Mouse (Mus musculus): ENCODE results near the gene Ttbk1. TPM values are rescaled to one million over a fixed set of nuclear protein-coding genes. Genes with fewer than 3 reads are reported as not detected.

Ttbk1 gene
- polyA plus RNA-seq, 2 experiments, result 0.06 to 0.31 TPM

DNA sequence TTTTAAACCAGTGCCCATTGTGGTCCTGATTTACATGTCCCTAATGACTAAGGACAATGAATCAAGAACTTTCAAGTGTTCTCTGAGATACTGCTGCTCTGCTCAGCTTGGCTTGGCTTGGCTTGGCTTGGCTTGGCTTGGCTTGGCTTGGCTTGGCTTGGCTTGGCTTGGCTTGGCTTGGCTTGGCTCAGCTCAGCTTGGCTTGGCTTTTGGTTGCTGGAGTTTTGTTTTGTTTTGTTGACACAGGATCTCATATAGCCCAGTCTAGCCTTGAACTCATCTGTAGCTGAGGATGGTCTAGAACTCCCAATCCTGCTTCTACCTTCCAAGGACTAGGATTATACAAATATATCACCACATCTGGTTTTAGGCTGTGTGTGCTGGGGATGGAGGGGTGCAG lies 61.0 kb downstream of the Ttbk1 start:
- no peaks in the 10 kb centered on the region for H3K4me1 ChIP-seq (ENCODE audit: control insufficient read depth, insufficient read depth, low read length)
- H3K36me3 ChIP-seq (ENCODE audit: control insufficient read depth, insufficient read depth, low read length), result no peaks in the 10 kb centered on the region
- H3K4me3 ChIP-seq (replicated peaks; ENCODE audit: low read length), result no peak overlapping the region
- no peak overlapping the region for H3K27ac ChIP-seq (replicated peaks; ENCODE audit: low read depth, low read length)
- H3K9ac ChIP-seq (ENCODE audit: low read depth, low read length, severe bottlenecking), result no peak overlapping the region
- no peaks in the 10 kb centered on the region for H3K27me3 ChIP-seq (ENCODE audit: control insufficient read depth, insufficient read depth, low read length)
- ATAC-seq (ENCODE audit: low FRiP score, low read depth) (no peak), DNase-seq (ENCODE audit: low spot score) (no peak)
- H3K9me3 ChIP-seq (ENCODE audit: control insufficient read depth, low read length), result no peaks in the 10 kb centered on the region
- H3K4me2 ChIP-seq (replicated peaks; ENCODE audit: low read depth, low read length, severe bottlenecking), result no peak overlapping the region
- TF ChIP-seq POLR2A (IDR thresholded peaks at IDR 0.05; ENCODE audit: borderline replicate concordance, extremely low read depth, insufficient read depth, insufficient read length), result no peak

DNA sequence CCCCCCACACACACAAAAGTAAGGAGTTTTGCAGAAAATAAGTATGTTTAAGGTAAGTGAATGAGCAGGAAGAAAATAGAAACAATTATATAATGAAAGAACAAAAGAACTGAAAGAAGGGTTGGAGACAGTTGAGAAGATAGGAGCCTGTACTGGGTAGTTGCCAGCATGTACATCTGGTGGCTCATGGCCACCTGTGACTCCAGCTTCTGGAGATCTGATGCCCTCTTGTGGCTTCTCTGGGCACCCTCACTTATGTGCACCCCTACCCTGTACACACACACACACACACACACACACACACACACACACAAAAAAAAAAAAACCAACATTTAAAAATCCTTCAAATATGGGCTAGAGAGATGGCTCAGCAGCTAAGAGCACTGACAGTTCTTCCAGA lies 67.8 kb downstream of the Ttbk1 start:
- H3K4me2 ChIP-seq (replicated peaks; ENCODE audit: low read depth, low read length, severe bottlenecking), result no peak overlapping the region
- H3K27me3 ChIP-seq (ENCODE audit: control insufficient read depth, insufficient read depth, low read length), result no peaks in the 10 kb centered on the region
- peaks cover 5% of the 10 kb centered on the region; the same call in 1 of the 2 replicates for H3K36me3 ChIP-seq (ENCODE audit: control insufficient read depth, insufficient read depth, low read length)
- H3K4me3 ChIP-seq (replicated peaks; ENCODE audit: low read length), result no peak overlapping the region
- no peaks in the 10 kb centered on the region for H3K4me1 ChIP-seq (ENCODE audit: control insufficient read depth, insufficient read depth, low read length)
- H3K9ac ChIP-seq (ENCODE audit: low read depth, low read length, severe bottlenecking), result no peak overlapping the region
- no peak for ATAC-seq (ENCODE audit: low FRiP score, low read depth)
- DNase-seq (ENCODE audit: low spot score), result no peak
- no peak for TF ChIP-seq POLR2A (IDR thresholded peaks at IDR 0.05; ENCODE audit: borderline replicate concordance, extremely low read depth, insufficient read depth, insufficient read length)
- H3K9me3 ChIP-seq (ENCODE audit: control insufficient read depth, low read length), result no peaks in the 10 kb centered on the region
- H3K27ac ChIP-seq (replicated peaks; ENCODE audit: low read depth, low read length), result no peak overlapping the region

DNA sequence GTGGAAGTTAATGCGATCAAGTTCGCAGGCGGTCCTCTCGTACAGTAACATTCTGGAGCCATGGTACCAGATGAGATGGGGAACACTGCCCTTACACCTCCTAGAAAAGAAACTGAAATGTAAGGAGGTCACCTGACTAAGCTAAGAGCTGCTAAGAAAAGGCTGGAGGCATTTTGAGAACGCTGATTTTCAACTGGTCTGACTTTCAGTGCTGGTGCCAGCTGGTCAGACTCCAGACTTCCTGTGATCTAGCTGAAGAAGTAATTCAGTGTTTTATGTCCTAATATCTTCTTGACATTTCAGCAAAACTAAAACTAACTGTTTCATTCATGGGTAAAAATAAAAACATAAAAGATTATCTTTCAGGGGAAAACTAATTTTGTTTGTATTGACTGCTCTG lies 68.8 kb downstream of the Ttbk1 start:
- peaks cover 14% of the 10 kb centered on the region for H3K36me3 ChIP-seq (ENCODE audit: control insufficient read depth, insufficient read depth, low read length)
- H3K9me3 ChIP-seq (ENCODE audit: control insufficient read depth, low read length), result no peaks in the 10 kb centered on the region
- no peak for TF ChIP-seq POLR2A (IDR thresholded peaks at IDR 0.05; ENCODE audit: borderline replicate concordance, extremely low read depth, insufficient read depth, insufficient read length)
- H3K27me3 ChIP-seq (ENCODE audit: control insufficient read depth, insufficient read depth, low read length), result no peaks in the 10 kb centered on the region
- H3K4me2 ChIP-seq (replicated peaks; ENCODE audit: low read depth, low read length, severe bottlenecking), result no peak overlapping the region
- no peak overlapping the region for H3K9ac ChIP-seq (ENCODE audit: low read depth, low read length, severe bottlenecking)
- no peak overlapping the region for H3K27ac ChIP-seq (replicated peaks; ENCODE audit: low read depth, low read length)
- DNase-seq (ENCODE audit: low spot score) (no peak), ATAC-seq (ENCODE audit: low FRiP score, low read depth) (no peak)
- WGBS, result 74% methylated on average over 5 of the region's 5 CpGs
- H3K4me3 ChIP-seq (replicated peaks; ENCODE audit: low read length), result no peak overlapping the region
- no peaks in the 10 kb centered on the region for H3K4me1 ChIP-seq (ENCODE audit: control insufficient read depth, insufficient read depth, low read length)

DNA sequence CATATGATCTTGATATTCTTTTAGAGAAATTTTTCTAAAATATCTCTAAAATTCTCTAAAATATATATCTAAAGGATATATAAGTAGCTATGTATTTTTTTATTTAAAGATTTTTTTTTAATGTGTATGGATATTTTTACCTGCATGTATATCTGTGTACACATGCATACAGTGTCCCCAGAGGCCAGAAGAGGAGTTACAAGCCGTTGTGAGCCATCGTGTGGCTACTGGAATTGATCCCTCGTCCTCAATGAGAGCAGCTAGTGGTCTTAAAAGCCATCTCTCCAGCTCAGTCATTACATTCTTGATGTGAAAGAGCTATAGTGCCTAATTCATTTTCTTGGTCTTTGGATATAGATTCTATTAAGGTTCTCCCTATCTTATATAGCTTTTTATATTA lies 79.0 kb downstream of the Ttbk1 start:
- Histone ChIP-seq H3K27me3 (ENCODE audit: control insufficient read depth, insufficient read depth, low read length) (no peaks in the 10 kb centered on the region), H3K9me3 (ENCODE audit: control insufficient read depth, low read length) (no peaks in the 10 kb centered on the region), H3K4me2 (replicated peaks; ENCODE audit: low read depth, low read length, severe bottlenecking) (no peak overlapping the region), H3K36me3 (ENCODE audit: control insufficient read depth, insufficient read depth, low read length) (peaks cover 84% of the 10 kb centered on the region), H3K9ac (ENCODE audit: low read depth, low read length, severe bottlenecking) (no peak overlapping the region), H3K4me1 (ENCODE audit: control insufficient read depth, insufficient read depth, low read length) (no peaks in the 10 kb centered on the region), H3K27ac (replicated peaks; ENCODE audit: low read depth, low read length) (no peak overlapping the region), H3K4me3 (replicated peaks; ENCODE audit: low read length) (no peak overlapping the region)
- TF ChIP-seq POLR2A (IDR thresholded peaks at IDR 0.05; ENCODE audit: borderline replicate concordance, extremely low read depth, insufficient read depth, insufficient read length), result no peak
- 40% methylated on average over 3 of the region's 3 CpGs for WGBS
- ATAC-seq (ENCODE audit: low FRiP score, low read depth) (no peak), DNase-seq (ENCODE audit: low spot score) (no peak)

DNA sequence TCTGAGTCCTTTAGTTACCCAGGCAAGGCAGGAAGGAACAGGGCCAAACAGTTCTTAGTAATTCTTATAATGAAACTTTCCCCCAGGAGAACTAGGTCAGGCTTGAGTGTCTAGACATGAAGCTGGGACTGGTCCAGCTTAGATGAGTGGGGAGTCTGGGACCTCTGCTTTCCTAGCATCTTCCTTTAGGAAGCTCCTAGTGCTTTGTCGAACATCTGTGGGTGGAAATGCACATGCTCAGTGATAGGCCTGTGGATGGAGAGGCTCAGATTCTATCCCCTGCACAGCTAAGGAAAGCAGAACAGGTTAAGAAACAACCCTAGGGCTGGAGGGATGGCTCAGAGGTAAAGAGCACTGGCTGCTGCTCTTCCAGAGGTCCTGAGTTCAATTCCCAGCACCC lies 92.8 kb downstream of the Ttbk1 start:
- Histone ChIP-seq H3K4me3 (replicated peaks; ENCODE audit: low read length) (no peak overlapping the region), H3K36me3 (ENCODE audit: control insufficient read depth, insufficient read depth, low read length) (peaks cover 57% of the 10 kb centered on the region), H3K27me3 (ENCODE audit: control insufficient read depth, insufficient read depth, low read length) (no peaks in the 10 kb centered on the region), H3K4me1 (ENCODE audit: control insufficient read depth, insufficient read depth, low read length) (no peaks in the 10 kb centered on the region), H3K4me2 (replicated peaks; ENCODE audit: low read depth, low read length, severe bottlenecking) (no peak overlapping the region), H3K27ac (replicated peaks; ENCODE audit: low read depth, low read length) (no peak overlapping the region), H3K9me3 (ENCODE audit: control insufficient read depth, low read length) (no peaks in the 10 kb centered on the region), H3K9ac (ENCODE audit: low read depth, low read length, severe bottlenecking) (no peak overlapping the region)
- DNase-seq (ENCODE audit: low spot score) (no peak), ATAC-seq (ENCODE audit: low FRiP score, low read depth) (no peak)
- TF ChIP-seq POLR2A (IDR thresholded peaks at IDR 0.05; ENCODE audit: borderline replicate concordance, extremely low read depth, insufficient read depth, insufficient read length), result no peak
- 80% methylated on average over 1 of the region's 1 CpGs for WGBS

DNA sequence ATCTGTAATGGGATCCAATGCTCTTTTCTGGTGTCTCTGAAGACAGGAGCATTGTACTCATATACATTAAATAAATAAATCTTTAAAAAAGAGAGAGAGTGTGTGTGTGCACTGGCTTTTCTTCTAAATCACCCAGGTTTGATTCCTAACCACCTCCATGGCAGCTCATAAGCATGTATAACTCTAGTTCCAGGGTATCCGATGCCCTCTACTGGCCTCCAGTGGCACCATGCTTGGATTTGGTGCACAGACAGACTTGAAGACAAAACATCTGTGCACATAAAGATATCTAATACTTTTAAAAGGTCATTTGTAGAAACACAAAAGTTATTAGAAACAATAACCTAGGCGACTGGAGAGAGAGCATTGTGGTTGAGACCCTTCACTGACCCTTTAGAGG lies 94.5 kb downstream of the Ttbk1 start:
- Histone ChIP-seq H3K27ac (replicated peaks; ENCODE audit: low read depth, low read length) (no peak overlapping the region), H3K9me3 (ENCODE audit: control insufficient read depth, low read length) (no peaks in the 10 kb centered on the region), H3K27me3 (ENCODE audit: control insufficient read depth, insufficient read depth, low read length) (no peaks in the 10 kb centered on the region), H3K4me2 (replicated peaks; ENCODE audit: low read depth, low read length, severe bottlenecking) (no peak overlapping the region), H3K4me1 (ENCODE audit: control insufficient read depth, insufficient read depth, low read length) (no peaks in the 10 kb centered on the region), H3K36me3 (ENCODE audit: control insufficient read depth, insufficient read depth, low read length) (peaks cover 57% of the 10 kb centered on the region), H3K9ac (ENCODE audit: low read depth, low read length, severe bottlenecking) (no peak overlapping the region), H3K4me3 (replicated peaks; ENCODE audit: low read length) (no peak overlapping the region)
- WGBS, result 57% methylated on average over 2 of the region's 2 CpGs
- TF ChIP-seq POLR2A (IDR thresholded peaks at IDR 0.05; ENCODE audit: borderline replicate concordance, extremely low read depth, insufficient read depth, insufficient read length), result no peak
- no peak for ATAC-seq (ENCODE audit: low FRiP score, low read depth)
- DNase-seq (ENCODE audit: low spot score), result peak; percentile 63

Other genes starting within 250 kb of the Ttbk1 start
- gene Polr1c, start 239.6 kb downstream of the Ttbk1 start, polyA plus RNA-seq (2012; rRNA removed), result 112 and 120 TPM in 2 replicates
- gene Polr1c, start 239.6 kb downstream of the Ttbk1 start, polyA plus RNA-seq (2014; fragmentation: Nextera tagmentation; extraction: Ambion mirVana), result 87.5 and 98.4 TPM in 2 replicates
- gene Yipf3, start 239.6 kb downstream of the Ttbk1 start, polyA plus RNA-seq (2012; rRNA removed), result 92.5 and 136 TPM in 2 replicates
- gene Yipf3, start 239.6 kb downstream of the Ttbk1 start, polyA plus RNA-seq (2014; fragmentation: Nextera tagmentation; extraction: Ambion mirVana), result 134 and 142 TPM in 2 replicates
- 4.3 and 5.8 TPM in 2 replicates for gene Lrrc73, start 234.1 kb downstream of the Ttbk1 start, polyA plus RNA-seq (2012; rRNA removed)
- gene Lrrc73, start 234.1 kb downstream of the Ttbk1 start, polyA plus RNA-seq (2014; fragmentation: Nextera tagmentation; extraction: Ambion mirVana), result 1.4 and 2.0 TPM in 2 replicates
- 117 and 140 TPM in 2 replicates for gene Tjap1, start 204.6 kb downstream of the Ttbk1 start, polyA plus RNA-seq (2012; rRNA removed)
- 50.6 and 64.7 TPM in 2 replicates for gene Tjap1, start 204.6 kb downstream of the Ttbk1 start, polyA plus RNA-seq (2014; fragmentation: Nextera tagmentation; extraction: Ambion mirVana)
- gene Dlk2, start 190.3 kb downstream of the Ttbk1 start, polyA plus RNA-seq (2012; rRNA removed), result 20.8 and 24.2 TPM in 2 replicates
- gene Dlk2, start 190.3 kb downstream of the Ttbk1 start, polyA plus RNA-seq (2014; fragmentation: Nextera tagmentation; extraction: Ambion mirVana), result 10.1 and 10.3 TPM in 2 replicates
- gene Abcc10, start 159.3 kb downstream of the Ttbk1 start, polyA plus RNA-seq (2012; rRNA removed), result 15.5 and 20.9 TPM in 2 replicates
- gene Abcc10, start 159.3 kb downstream of the Ttbk1 start, polyA plus RNA-seq (2014; fragmentation: Nextera tagmentation; extraction: Ambion mirVana), result 5.8 and 7.3 TPM in 2 replicates
- 23.0 and 23.7 TPM in 2 replicates for gene Zfp318, start 103.9 kb downstream of the Ttbk1 start, polyA plus RNA-seq (2012; rRNA removed)
- 18.4 and 22.7 TPM in 2 replicates for gene Zfp318, start 103.9 kb downstream of the Ttbk1 start, polyA plus RNA-seq (2014; fragmentation: Nextera tagmentation; extraction: Ambion mirVana)
- 4.5 and 6.8 TPM in 2 replicates for gene Crip3, start 58.7 kb downstream of the Ttbk1 start, polyA plus RNA-seq (2012; rRNA removed)
- gene Crip3, start 58.7 kb downstream of the Ttbk1 start, polyA plus RNA-seq (2014; fragmentation: Nextera tagmentation; extraction: Ambion mirVana), result 1.4 and 3.1 TPM in 2 replicates
- gene Slc22a7, start 49.2 kb downstream of the Ttbk1 start, polyA plus RNA-seq (2012; rRNA removed), result not detected in 2 replicates
- gene Slc22a7, start 49.2 kb downstream of the Ttbk1 start, polyA plus RNA-seq (2014; fragmentation: Nextera tagmentation; extraction: Ambion mirVana), result not detected in 2 replicates
- 23.8 and 30.0 TPM in 2 replicates for gene Dnph1, start 9.0 kb upstream of the Ttbk1 start, polyA plus RNA-seq (2012; rRNA removed)
- 34.5 and 37.6 TPM in 2 replicates for gene Dnph1, start 9.0 kb upstream of the Ttbk1 start, polyA plus RNA-seq (2014; fragmentation: Nextera tagmentation; extraction: Ambion mirVana)
- 21.1 and 25.3 TPM in 2 replicates for gene Cul9, start 58.7 kb upstream of the Ttbk1 start, polyA plus RNA-seq (2012; rRNA removed)
- 6.9 and 8.2 TPM in 2 replicates for gene Cul9, start 58.7 kb upstream of the Ttbk1 start, polyA plus RNA-seq (2014; fragmentation: Nextera tagmentation; extraction: Ambion mirVana)
- 87.2 and 129 TPM in 2 replicates for gene Srf, start 68.5 kb upstream of the Ttbk1 start, polyA plus RNA-seq (2012; rRNA removed)
- 9.6 and 10.2 TPM in 2 replicates for gene Srf, start 68.5 kb upstream of the Ttbk1 start, polyA plus RNA-seq (2014; fragmentation: Nextera tagmentation; extraction: Ambion mirVana)
- 89.4 and 116 TPM in 2 replicates for gene Ptk7, start 141.8 kb upstream of the Ttbk1 start, polyA plus RNA-seq (2012; rRNA removed)
- gene Ptk7, start 141.8 kb upstream of the Ttbk1 start, polyA plus RNA-seq (2014; fragmentation: Nextera tagmentation; extraction: Ambion mirVana), result 73.8 and 84.6 TPM in 2 replicates
- gene Klc4, start 158.3 kb upstream of the Ttbk1 start, polyA plus RNA-seq (2012; rRNA removed), result 19.5 and 20.4 TPM in 2 replicates
- gene Klc4, start 158.3 kb upstream of the Ttbk1 start, polyA plus RNA-seq (2014; fragmentation: Nextera tagmentation; extraction: Ambion mirVana), result 19.3 and 21.5 TPM in 2 replicates
- gene Mrpl2, start 158.6 kb upstream of the Ttbk1 start, polyA plus RNA-seq (2012; rRNA removed), result 68.0 and 91.1 TPM in 2 replicates
- gene Mrpl2, start 158.6 kb upstream of the Ttbk1 start, polyA plus RNA-seq (2014; fragmentation: Nextera tagmentation; extraction: Ambion mirVana), result 103 and 113 TPM in 2 replicates
- gene Cul7, start 162.7 kb upstream of the Ttbk1 start, polyA plus RNA-seq (2012; rRNA removed), result 135 and 149 TPM in 2 replicates
- gene Cul7, start 162.7 kb upstream of the Ttbk1 start, polyA plus RNA-seq (2014; fragmentation: Nextera tagmentation; extraction: Ambion mirVana), result 52.6 and 58.2 TPM in 2 replicates
- 47.2 and 48.5 TPM in 2 replicates for gene Rrp36, start 186.7 kb upstream of the Ttbk1 start, polyA plus RNA-seq (2012; rRNA removed)
- gene Rrp36, start 186.7 kb upstream of the Ttbk1 start, polyA plus RNA-seq (2014; fragmentation: Nextera tagmentation; extraction: Ambion mirVana), result 36.8 and 52.4 TPM in 2 replicates
- 75.2 and 97.9 TPM in 2 replicates for gene Mea1, start 191.1 kb upstream of the Ttbk1 start, polyA plus RNA-seq (2012; rRNA removed)
- 155 and 156 TPM in 2 replicates for gene Mea1, start 191.1 kb upstream of the Ttbk1 start, polyA plus RNA-seq (2014; fragmentation: Nextera tagmentation; extraction: Ambion mirVana)
- gene Klhdc3, start 193.2 kb upstream of the Ttbk1 start, polyA plus RNA-seq (2012; rRNA removed), result 137 and 172 TPM in 2 replicates
- 122 and 128 TPM in 2 replicates for gene Klhdc3, start 193.2 kb upstream of the Ttbk1 start, polyA plus RNA-seq (2014; fragmentation: Nextera tagmentation; extraction: Ambion mirVana)
- gene Ppp2r5d, start 217.4 kb upstream of the Ttbk1 start, polyA plus RNA-seq (2012; rRNA removed), result 115 and 119 TPM in 2 replicates
- gene Ppp2r5d, start 217.4 kb upstream of the Ttbk1 start, polyA plus RNA-seq (2014; fragmentation: Nextera tagmentation; extraction: Ambion mirVana), result 83.2 and 88.7 TPM in 2 replicates
- 56.4 and 77.8 TPM in 2 replicates for gene Pex6, start 223.8 kb upstream of the Ttbk1 start, polyA plus RNA-seq (2012; rRNA removed)
- 24.2 and 32.2 TPM in 2 replicates for gene Pex6, start 223.8 kb upstream of the Ttbk1 start, polyA plus RNA-seq (2014; fragmentation: Nextera tagmentation; extraction: Ambion mirVana)
- 0.77 and 1.1 TPM in 2 replicates for gene Gnmt, start 241.5 kb upstream of the Ttbk1 start, polyA plus RNA-seq (2012; rRNA removed)
- gene Gnmt, start 241.5 kb upstream of the Ttbk1 start, polyA plus RNA-seq (2014; fragmentation: Nextera tagmentation; extraction: Ambion mirVana), result 0.46 and 0.78 TPM in 2 replicates

Data from limb, embryonic 14.5 days (tissue).